Mouse (Mus musculus): ENCODE measurements at regions not wholly inside any gene's neighbourhood (a gene's known extent, or its start where the extent isn't known, plus 50 kb on each side); places are given as distances from the start of the nearest gene placed in this dataset.

DNA sequence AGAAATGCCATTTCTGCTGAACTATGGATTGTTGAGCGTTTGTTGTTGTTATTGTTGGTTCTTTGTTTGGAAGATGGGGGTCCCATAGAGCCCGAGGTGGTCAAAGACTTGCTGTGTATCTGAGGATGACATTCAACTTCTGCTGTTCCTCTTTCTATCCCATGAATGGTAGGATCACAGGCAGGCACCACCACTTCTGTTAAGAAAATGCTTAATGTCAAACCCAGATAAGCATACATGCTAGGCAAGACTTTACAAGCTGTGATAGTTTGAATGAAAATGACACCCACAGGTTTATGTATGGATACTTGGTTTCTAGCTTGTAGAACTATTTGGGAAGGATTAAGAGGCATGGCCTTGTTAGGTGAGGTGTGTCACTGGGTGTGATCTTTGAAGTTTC lies 330.2 kb upstream of the Trib2 start:
- no peak for DNase-seq (ENCODE audit: extremely low read depth, low read depth, low spot score)

DNA sequence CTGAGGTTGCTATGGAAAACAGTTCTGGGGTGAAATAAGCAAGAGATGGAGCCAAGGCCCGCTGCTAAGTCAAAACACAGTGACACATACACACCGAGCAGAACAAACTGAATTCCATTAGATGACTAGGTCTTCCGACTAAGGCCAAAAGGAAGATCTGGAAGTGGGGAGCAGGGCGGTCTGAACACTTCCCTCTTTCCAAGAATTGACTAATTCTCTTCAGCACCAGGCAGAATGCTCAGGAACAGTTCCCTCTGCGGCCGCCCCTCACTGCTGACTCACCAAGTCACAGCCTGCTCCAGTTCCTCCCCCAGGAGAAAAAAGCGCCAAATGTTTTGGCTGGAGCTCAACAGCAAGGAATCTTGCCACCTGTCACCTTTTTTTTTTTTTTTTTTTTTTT lies 328.9 kb upstream of the Trib2 start:
- no peak for DNase-seq (ENCODE audit: extremely low read depth, low read depth, low spot score)

DNA sequence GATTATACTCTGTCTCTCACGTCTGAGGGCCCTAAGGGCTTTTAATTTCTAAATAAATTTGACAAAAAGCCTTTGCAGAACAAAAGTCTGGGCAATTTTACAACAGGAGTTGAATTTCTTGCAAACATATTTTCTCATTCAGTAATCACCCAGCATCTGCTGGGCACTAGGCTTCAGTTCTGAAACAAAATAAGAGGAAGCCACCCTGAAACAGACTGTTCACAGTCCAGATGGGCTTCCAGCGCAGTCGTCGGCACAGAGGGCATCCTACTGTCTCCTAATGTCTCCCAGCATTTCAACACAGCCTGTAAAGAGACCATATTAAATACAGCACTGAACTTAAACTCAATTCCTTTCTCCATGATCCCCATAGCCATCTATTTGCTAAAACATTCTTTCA lies 324.5 kb upstream of the Trib2 start:
- DNase-seq (ENCODE audit: extremely low read depth, low read depth, low spot score) = no peak

DNA sequence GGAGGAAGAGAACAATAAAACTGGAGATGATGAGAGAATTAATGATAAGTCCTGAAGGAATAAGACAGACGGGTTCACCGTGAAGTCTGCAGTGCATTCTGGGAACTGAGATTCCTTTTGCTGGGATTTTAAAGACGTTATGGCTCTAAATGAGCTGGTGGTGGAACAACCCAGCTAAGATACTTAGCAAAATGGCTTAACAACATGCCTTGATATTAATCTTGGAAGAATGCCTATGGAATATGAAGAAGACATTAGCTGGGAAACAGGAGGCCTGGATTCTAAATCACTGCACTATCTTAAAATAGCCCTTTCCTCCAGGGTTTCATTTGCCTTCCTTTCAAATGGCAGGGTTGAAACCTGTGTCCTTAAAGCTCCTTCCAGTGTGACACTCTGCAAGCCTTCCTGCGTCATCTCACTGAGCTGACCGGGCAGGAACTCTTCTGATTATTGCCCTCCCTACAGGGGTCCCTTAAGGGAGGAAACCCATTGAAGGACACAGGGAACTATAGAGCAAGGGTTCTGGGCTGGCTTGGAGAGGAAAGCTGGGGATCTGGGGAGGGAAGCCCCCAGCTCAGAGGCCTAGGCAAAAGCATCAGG lies 323.9 kb upstream of the Trib2 start:
- DNase-seq (ENCODE audit: extremely low read depth, low read depth, low spot score) = no peak

DNA sequence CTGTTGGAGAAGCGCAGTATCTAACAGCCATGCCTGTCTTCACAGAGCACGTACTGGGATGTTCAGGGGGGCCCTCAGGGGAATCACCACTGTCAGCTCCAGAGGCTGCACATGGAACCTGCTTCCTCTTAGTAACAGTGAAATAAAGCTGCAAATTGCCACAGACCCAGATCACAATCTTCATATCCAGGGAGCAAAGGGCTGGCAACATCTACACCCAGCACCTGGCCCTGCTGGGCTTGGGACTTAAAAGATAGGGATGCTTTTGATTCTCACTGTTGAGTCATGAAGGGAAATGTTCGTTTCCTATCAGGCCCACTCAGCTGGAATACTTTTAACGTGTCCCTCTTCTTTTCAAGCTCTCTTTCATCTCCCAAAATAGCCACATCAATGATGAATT lies 322.4 kb upstream of the Trib2 start:
- no peak for DNase-seq (ENCODE audit: extremely low read depth, low read depth, low spot score)

DNA sequence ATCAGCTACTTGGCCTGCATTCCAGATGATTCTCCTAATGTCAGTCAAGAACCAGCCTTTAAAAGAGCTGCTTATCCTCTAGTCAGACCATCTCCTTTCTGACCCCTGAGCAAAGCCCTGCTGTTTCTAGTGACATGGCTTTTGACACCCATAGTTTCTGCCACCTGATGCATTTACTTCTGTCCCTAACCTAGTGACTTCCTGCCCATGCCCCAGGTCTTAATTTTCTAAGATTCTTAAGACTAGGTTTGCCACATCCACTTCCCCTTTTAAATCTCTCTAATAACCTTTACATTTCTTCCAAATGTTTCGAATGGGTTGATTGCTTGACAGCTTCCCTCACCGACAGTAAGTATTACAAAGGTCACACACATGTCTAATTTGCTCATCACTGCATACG lies 321.1 kb upstream of the Trib2 start:
- DNase-seq (ENCODE audit: extremely low read depth, low read depth, low spot score) = no peak

DNA sequence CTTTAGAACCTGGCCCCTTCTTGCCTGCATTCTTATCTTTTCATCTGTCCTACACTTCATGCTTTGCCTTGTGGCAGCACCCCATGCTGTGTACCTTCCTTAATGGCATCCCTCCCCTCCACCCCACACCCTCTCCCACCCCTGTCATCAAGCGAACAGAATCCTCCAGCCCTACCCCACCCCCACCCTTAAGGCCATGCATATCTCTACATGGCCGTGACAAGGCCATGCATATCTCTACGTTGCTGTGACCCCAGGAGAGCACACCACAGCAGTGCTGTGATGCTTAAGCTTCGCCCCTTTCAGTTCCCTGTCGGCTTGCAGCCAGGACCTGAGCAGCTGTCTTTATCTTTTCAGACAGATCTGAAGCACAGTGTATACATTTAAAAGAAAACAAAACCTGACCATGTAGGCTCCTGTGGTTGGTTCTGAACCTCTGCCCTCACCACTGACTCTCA lies 319.5 kb upstream of the Trib2 start:
- no peak for DNase-seq (ENCODE audit: extremely low read depth, low read depth, low spot score)

DNA sequence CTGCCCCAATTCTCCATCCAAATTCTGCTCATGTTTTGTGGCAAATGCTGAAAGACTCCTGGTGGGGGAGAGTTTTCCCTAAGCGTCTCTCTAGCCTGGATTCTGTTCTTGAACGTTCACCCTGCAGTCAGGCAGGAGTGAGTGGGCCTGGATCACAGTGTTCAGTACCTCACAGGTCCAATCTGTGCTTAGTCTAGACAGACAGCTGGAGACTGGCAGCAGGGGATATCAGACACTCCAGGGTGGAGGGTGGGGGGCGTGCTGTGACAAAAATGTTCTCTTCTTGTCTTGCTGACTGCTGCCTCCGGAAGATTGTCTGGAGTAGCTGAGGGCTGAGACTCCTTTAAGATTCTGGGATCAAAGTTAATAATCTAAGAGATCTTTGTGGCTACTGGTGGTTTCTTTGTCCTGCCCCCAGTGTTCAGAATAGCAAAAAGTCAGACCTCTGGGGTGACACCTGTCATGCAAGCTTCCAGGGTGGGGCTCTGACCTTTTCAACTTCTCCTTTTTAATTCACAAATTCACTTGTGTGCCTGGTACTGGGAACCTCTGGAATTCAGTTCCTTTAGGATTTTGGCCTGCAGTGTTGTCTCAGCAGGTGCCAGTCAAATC lies 319.0 kb upstream of the Trib2 start:
- DNase-seq (ENCODE audit: extremely low read depth, low read depth, low spot score) = no peak

DNA sequence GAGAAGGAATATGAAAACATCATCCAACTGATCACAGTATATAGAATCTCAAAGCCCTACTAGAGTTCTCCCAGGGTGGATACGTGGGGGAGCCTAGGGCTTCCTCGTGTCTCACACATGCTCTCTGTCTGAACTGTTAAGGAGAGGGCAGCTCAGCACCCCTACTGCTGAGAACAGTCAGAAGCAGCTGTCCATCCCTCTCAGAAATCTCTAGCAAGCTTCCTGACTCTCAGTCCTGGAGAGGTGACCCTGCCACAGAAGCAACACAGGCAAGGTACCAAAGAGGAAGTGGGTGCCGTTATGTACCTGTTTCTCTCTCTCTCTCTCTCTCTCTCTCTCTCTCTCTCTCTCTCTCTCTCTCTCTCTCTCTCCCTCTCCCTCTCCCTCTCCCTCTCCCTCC lies 317.7 kb upstream of the Trib2 start:
- DNase-seq (ENCODE audit: extremely low read depth, low read depth, low spot score) = no peak

DNA sequence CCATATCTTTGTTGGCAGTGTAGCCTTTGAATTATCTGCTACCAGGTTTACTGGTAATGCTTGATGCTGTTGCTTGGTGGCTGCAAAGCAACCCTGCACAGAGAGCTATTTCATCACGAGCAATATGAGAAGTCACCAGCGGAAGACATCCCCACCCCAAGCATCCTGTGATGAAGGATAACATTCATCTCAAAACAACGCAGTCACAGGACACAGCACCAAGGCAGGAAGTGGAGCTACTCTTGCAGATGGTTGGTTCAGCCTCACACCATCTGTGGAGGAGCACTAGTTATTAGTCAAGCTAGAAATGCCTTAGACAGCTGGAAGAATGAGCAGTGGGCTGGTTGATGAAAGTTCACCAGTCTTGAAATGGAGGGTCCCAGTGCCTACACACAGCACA lies 316.5 kb upstream of the Trib2 start:
- DNase-seq (ENCODE audit: extremely low read depth, low read depth, low spot score) = no peak

DNA sequence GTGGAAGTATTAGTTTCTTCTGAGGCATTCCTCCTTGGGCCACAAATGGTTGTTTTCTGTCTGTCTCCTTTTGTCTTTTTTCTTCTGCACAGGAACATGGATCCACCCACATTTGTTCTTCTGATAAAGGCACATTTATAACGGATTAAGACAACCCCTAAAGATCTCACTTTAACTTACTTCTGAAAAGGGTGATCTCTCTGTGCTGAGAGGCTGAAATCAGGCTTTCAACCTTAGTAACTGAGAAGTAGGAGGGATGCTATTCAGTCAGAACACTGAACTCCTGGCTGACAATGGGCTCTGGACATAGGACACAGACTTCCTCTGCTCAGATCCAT lies 315.0 kb upstream of the Trib2 start:
- DNase-seq (ENCODE audit: extremely low read depth, low read depth, low spot score) = no peak

DNA sequence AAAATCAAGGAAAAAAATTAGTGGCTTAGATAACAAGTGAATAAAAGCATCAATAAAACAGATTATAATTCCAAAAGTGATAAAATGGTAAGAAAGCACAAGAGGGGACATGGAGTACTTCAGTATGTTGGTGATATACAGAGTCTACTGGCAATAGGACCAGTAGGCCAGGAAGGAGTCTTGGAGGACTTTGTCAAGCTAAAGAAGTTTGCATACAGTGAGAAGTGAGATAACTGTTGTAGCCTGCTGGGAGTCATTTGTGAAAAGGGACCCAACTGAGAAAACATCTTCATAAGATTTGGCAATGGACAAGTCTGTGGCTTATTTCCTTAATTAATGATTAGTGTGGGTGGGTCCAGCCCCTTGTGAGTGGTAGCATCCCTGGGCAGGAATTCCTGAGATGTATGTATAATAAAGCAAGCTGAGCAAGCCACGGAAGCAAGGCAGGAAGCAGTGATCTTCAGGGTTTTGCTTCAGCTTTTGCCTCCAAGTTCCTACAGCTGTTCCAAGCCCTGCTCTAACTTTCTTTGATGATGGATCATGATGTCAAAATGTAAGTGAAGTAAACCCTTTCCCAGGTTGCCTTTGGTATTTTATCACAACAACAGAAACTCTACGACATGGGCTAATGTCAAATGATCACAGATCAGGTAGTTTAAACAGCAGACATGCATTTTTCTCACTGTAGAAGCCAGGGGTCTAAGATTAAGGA lies 314.5 kb upstream of the Trib2 start:
- no peak for DNase-seq (ENCODE audit: extremely low read depth, low read depth, low spot score)

DNA sequence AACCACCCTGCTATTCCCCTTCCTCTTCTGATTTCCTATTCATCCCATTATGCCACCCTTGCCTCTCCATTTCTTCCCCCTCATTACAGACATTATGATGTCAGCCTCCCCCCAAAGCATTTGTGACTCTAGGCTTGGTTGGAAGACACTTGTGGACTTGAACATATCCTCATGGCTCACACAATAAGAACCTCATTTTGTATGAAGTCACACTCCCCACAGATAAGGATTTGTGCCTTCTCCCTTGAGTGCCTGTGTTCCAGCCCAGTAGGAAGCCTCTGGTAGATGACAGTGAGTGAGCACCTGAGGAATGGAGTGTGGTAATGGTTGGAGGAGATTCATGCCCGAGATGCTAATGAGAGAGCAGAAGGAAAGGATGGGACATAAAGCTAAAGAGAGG lies 313.9 kb upstream of the Trib2 start:
- no peak for DNase-seq (ENCODE audit: extremely low read depth, low read depth, low spot score)

DNA sequence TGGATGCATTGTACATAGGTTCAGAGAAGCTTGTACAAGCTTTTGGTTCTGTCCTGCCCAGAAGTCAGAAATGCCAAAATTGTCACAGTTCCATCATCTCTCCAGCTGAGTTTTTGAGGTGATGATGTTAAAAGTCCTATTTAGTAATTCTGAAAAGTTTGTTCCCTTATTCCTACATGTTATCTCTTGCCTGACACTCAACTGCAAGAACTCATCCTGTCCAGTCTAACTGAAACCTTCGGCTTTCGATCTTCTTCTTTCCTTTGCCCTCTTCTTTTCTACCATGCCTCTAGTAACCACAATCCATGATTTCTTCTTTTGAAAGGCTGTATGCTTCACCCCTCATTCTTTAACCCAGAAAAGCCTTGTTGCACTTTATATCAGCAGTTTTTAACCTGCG lies 313.2 kb upstream of the Trib2 start:
- no peak for DNase-seq (ENCODE audit: extremely low read depth, low read depth, low spot score)

DNA sequence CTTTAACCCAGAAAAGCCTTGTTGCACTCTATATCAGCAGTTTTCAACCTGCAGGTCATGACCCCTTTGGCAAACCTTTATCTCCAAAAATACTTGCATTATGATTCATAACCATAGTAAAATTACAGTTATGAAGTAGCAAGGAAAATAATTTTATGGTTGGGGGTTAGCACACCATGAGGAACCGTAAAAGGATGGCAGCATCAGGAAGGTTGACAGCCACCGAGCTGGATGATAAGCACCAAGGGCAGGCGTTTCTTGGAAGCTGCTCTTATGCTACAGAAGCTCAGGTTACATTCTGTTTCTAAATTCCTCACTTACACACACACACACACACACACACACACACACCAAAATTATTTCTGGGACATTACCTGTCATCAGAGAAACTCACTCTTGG lies 312.5 kb upstream of the Trib2 start:
- no peak for DNase-seq (ENCODE audit: extremely low read depth, low read depth, low spot score)

DNA sequence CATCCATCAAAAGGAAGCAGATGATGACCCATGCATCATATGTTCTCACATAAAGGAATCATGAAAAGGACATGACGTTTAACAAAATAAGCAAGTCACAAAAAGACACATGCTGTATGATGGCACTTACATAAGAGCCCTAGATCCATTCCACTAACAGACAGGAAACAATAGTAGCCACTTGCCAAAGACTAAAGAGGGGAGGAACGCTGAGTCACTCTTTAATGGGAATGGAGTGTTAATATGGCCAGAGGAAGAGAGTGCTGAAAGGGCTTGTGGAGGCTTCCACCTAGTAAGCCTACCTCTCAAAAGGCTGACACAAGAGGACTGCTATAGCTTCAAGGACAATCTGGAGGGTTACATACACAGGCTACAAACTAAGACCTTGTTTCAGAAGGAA lies 308.2 kb upstream of the Trib2 start:
- DNase-seq (ENCODE audit: extremely low read depth, low read depth, low spot score) = no peak

DNA sequence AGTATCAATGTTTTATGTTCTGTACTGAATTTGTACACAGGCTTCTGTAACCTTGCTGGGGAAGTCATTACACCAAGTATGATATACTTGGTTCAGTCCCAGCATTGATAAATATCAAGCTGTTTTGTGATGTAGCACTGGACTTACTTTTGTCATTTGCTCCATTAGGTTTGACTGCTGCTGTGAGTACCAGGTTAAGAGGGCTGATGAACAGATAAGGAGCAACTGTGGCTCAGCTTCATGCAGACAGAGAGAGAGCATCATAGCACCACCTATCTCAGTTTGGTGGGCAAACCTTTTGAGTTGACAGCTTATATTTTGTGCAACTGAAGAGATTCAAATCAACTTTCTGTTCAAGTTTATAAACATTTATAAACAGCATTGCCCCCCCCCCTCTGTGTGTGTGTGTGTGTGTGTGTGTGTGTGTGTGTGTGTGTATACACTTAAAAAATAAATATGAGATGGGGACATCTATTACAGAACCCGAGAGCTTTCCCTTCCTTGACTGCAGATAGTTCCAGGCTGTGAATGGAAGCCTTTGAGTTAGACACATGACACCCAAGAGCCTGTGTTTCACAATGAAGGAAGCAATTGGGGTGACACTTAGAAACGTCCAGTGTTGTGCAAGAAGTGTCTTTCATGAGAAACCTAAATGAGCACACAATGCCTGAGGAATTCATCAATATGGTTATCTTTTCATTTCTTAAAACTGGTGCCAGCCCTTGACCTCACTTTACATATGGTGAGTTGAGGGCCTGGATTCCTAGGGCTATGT lies 305.8 kb upstream of the Trib2 start:
- peak; percentile 47 for DNase-seq (ENCODE audit: extremely low read depth, low read depth, low spot score)

DNA sequence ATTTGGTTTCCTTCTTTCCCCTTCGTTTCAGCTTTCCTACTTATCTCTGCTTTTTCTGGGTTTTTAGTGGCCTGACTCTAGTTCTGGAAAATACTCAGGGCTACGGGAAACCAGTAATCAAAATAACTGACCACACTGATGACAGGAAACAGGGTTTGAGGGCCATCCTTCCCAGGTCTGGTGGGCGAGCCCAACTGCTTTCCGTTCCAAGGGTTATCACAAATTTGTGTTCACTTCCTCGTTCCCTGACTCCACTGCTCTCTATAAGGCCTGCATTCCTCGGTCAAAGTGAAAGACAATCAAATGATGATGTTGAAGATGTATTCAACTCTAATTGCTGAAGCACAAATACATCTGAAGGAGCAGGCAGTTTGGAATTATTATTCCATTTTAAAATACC lies 305.1 kb upstream of the Trib2 start:
- no peak for DNase-seq (ENCODE audit: extremely low read depth, low read depth, low spot score)

DNA sequence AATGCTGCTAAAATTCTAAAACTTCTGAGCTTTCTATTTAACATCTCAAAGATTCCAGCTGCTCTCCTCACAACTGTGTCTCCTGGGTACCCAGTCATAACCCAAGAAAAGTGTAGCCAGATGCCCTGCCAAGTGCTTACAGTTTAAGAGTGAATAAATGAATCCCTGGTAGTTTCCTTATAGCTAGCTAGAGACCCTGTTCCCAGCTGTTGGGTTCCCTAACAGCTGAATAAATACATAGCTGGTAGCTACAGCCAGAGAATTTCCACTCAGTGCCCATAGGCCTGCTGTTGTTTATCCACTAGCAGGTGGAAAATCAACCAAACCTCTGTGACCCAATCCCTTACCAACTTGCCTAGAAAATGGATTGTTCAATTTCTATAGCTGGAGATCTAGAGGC lies 302.0 kb upstream of the Trib2 start:
- no peak for DNase-seq (ENCODE audit: extremely low read depth, low read depth, low spot score)

DNA sequence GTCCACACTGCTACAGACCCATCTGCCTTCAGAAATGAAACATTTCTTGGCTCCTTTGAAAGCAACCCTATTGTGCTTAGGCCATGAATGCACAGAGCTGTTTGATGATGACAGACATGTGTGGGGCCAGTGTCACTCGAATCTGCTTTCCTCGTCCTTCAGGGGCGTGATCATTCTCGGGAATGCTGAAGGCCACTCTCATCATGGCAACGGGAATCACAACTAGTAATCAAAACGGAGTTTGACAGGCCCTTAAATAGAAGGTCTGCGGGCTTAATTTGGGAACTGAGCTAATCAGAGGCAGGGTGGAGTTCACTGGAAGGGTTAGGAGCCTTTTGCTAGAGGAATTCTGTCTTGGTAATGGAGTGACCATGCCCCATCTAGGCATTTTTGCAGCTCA lies 290.2 kb upstream of the Trib2 start:
- DNase-seq (ENCODE audit: extremely low read depth, low read depth, low spot score) = no peak

DNA sequence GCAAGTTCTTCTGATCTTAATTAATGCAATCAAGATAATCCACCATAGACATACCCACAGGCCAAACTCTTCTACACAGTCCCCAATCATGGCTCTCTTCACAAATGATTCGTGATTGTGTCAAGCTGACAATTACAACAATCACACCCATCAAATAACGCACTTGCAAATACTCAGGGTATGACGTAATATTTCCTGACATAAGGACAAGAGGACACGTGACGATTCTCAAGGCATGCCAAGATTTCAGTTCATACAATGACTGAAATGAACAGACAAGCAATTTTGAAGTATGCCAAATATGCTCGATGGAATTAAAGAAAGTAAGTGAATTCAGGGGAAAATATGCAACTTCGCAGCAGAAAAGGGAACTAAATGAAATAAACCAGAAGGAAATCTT lies 282.1 kb upstream of the Trib2 start:
- DNase-seq (ENCODE audit: extremely low read depth, low read depth, low spot score) = no peak

DNA sequence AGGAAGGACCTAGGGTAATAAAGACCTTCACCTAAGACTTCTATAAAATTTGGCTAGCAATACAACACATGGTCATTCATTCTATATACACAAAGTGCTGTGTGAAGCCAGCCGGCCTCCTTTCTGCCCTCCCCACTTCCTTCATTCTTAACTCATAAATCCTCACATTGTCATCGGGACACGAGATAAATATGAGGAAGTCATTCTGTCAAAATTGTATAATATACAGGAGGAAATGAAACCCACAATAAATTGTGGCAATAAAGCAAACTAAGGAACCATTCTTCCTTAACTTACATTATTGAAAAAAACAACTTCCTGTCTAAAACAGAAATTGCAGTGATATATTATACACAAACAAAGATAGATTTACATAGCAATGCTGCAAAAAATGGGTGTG lies 275.9 kb upstream of the Trib2 start:
- no peak for DNase-seq (ENCODE audit: extremely low read depth, low read depth, low spot score)
